Mouse (Mus musculus) MEL (cell line): ENCODE measurements around the gene Fstl5.

Experiments used
- GATA1 ChIP-seq: IDR thresholded peaks from 2 replicates; pipeline ENCODE4 v1.6.1; 2011; ENCODE audit warnings: low read depth, low read length, improper control_type of control experiment
- TCF12 ChIP-seq: IDR thresholded peaks from 2 replicates; pipeline ENCODE4 v1.6.1; 2014; ENCODE audit warnings: low read depth, mild to moderate bottlenecking, inconsistent platforms, low read length, improper control_type of control experiment, moderate library complexity
- UBTF ChIP-seq: IDR thresholded peaks from 2 replicates; pipeline ENCODE4 v1.6.1; 2012; ENCODE audit warnings: low read depth, mild to moderate bottlenecking, inconsistent platforms, low read length, improper control_type of control experiment, moderate library complexity, borderline replicate concordance; ENCODE audit not compliant: insufficient read depth

GRCm38 (mm10) chr3:76567346-76567745 lies 493.3 kb downstream of the Fstl5 start:
- no peak for TF ChIP-seq GATA1
- no peak for TF ChIP-seq UBTF
- TF ChIP-seq TCF12, result no peak
